Mouse (Mus musculus) liver, embryonic 18 days (tissue): ENCODE data around the gene Mxra8. TPM values are rescaled to one million over a fixed set of nuclear protein-coding genes. Genes with fewer than 3 reads are reported as not detected.

ENCODE experiments used
- polyA plus RNA-seq: library from polyadenylated mRNA; depleted of rRNA; stranded (reverse); fragments of >200 nt; gene quantifications from 2 replicates; pipeline ENCODE4 v1.2.3, GENCODE M21; 2012; rRNA removed

Gene Mxra8
- polyA plus RNA-seq: 14.4 and 15.6 TPM in 2 replicates

DNA sequence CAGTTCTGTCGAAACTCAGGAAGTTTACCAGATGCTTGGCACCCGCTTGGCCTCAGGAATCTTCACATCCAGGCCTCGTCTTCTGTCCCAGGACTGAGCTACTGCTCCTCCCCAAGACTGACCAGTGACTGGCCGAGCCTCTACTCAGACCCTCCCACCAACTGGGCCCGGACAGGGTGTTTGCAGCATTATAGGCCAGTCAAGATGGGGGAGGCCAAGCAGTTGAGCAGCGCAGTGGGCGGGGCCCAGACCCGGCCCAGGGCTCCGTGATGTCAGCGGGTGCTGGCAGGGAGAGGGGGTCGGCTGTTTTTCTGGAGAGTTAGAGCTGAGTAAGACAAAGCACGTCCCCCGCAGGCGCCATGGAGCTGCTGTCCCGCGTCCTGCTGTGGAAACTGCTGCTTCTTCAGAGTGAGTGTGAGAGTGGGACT, at the start of gene Mxra8:
Mxra8 (plus strand) TSS at position 198 of the 428 bp plus-strand sequence.

DNA sequence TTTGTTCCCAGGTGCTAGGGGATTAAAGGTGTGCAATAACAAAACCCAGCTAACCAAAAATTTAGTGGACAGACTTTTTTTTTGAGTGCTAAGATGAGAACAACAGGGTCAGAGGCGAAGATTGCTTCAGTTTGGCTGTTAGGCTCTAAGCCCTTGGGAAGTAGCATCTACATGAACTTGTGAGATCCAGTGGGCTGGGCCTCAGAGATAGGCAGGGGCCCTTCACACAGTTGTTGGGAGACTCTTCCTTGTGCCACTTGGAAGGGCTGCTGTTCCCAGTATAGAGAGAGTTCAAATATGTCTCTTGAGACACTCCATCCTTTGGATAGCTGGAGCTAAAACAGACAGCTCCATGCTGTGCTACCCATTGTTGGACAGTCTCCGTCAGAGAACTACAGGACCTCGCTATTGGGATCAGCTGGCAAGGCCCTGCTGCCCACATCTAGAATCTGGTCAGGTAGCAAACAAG, 49.4 kb upstream of the Mxra8 start, which contains the start of gene Ankrd65:
Ankrd65 (plus strand) TSS at position 419 of the 469 bp plus-strand sequence.

DNA sequence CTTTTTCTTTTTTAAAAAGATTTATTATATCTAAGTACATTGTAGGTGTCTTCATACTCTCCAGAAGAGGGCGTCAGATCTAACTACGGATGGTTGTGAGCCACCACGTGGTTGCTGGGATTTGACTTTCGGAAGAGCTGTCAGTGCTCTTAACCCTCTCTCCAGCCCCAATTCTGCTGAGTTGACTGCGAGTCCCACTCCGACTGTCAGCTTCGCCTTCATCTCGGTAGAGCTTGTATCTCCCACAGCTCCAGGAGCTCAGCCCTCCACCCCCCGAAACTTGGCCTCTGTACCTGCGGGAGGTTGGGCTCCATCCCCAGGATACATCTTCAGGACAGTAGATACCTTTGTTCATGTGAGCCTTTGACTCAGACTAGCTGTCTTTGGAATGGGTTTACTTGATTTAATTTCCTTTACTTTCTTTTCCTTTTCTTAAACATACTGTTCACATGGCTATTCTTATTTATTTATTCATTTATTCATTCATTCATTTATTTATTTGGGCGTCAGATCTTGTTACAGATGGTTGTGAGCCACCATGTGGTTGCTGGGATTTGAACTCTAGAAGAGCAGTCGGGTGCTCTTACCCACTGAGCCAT, 36.6 kb upstream of the Mxra8 start, which contains the start of gene Mrpl20:
Mrpl20 (plus strand) TSS at position 138 of the 599 bp plus-strand sequence.

DNA sequence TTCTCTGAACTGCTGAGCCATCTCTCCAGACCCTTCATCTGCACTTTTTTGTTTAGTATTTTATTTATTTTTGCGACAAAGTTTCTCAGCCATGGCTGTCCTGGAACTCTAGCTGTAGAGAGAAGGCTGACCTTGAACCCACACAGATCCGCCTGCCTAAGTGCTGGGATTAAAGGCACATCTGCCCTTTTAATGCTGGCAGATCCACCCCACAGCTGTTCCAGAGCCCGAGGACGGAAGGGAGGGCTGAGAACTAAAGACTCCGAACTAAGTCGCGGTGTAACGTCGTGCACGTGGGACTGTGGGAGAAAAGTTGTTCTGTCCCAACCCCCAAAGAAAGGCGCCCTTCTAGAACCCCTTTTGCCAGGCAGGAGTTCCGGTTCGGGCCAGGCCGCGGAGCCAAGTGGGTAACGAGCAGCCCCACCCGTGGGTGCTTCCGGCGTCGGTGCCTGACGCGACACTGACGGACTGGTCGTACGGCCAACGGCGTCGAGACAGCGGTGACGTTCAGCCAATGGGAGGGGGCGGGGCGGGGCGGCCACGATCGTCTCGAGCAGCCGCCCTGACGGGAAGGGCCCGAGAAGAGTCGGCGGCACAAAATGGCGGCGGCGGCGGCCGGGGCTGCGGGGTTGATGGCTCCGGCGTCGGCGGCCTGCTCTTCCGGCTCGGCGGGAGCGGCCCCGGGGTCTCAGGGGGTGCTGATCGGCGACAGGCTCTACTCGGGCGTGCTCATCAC, 27.4 kb upstream of the Mxra8 start, which contains the start of gene Ccnl2:
Ccnl2 (plus strand) TSS at position 561 of the 736 bp plus-strand sequence.

DNA sequence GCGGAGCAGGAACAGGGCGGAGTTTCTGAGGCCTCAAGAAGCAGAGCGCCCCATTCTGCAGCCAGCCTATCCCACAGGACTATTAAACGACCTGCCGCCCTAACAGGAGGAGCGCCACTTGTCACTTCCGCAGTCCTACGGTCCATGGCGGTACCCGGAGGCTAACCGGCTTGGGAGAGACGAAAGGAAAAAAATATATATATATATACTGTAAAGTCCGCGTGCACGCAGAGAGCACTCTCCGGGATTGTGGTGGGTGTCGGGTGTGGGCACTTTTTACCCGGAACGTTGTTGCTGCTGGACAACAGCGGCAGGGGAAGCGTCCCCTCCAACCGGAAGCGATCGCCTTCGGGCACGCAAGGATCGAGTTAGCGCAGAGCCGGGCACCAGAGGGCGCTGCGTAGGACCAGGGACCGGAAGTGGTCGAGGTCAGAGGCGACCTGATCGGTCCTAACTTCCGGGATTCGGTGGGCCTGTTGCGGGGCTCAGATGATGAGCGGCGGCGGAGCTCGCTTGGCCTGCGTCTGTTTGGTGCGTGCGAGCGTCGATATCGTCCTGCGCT, 8.2 kb upstream of the Mxra8 start, which contains the start of gene Aurkaip1:
Aurkaip1 (plus strand) TSS at position 68 of the 562 bp plus-strand sequence.

DNA sequence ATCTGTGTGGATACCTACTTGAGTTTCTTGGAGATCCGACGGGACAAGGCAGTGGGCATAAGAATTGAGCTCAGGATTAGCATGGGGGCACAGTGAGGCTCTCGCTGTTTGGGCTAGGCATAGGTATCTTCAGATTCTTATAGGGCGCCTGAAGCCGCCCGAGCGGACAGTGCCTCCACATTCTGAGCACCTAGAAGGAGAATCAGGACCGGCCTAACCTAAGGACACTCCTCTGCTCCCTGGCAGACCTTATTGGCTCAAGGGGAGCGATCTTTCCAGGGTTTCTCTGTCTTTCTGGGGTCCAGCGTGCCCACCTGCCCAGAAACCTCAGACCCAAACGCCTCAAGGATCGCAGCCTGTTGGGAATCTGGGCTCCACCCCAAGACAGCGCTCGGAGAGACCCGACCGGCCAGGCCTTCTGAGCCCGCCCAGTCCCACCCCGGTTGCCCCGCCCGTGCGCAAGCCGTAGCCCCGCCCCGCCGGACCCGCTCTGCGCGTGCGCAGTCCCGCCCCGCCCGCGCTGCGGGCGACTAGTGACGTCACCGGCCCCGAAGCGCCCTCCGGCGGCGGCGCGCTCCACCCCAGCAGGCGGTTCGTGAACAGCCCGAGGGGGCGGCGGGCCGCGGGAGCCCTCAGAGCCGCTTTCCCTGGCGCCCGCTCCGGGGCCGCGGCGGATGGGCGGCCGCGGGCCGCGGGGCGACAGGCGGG, 7.5 kb downstream of the Mxra8 start, which contains the start of gene Dvl1:
Dvl1 (plus strand) TSS at position 532 of the 708 bp plus-strand sequence.

DNA sequence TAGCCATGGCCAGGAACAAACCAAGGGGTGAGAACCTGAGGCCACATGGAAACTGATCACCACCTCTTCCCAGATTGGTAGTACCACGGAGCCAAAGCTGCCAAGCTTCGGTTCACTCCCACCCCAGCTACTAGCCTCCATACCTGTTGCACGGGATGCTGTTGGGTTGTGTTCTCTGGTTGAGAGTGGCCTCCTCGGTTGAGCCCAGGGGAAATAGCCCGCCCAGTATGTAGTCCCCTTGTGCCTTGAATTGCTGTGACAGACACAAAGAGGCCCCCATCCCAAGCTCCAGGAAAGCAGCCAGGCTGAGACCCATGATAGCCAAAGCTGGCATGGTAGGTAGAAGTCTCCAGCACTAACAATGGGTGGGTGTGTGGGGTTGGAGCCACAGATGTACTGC, 23.5 kb downstream of the Mxra8 start, which contains the start of gene Tas1r3:
Tas1r3 (minus strand) TSS at position 362 of the 400 bp plus-strand sequence.

DNA sequence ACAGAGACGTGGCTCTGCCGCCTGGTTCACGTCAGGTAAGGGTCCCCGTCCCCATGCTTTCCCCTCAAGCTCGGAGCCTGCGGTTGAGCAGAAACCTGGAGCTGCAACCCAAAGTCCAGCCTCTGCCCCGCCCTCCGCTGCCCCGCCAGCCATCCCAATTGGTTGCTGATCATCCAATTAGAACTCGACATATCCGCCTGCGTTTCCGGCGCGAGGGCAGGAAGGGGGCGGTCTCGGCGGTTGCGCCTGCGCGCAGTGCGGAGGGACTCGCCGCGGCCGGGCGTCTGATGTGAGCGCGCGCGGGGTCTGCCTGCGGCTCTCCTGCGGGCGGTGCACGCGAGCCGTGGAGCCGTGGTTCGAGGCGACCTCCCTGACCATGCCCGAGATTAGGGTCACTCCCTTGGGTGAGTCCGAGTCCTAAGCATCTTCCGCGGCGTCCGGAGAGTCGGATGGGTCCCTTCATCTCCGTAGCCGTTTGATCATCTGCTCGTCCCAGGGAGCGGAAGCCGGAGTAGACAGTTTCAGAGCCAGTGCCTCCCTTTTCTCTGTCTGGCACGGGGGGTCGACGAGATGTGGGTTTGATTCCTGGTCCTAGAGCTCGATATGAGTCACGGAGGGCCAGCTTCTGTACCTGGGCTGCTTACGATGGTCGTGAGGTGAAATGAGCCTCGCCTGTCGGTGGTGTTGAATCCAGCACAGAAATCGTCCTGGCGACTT, 30.0 kb downstream of the Mxra8 start, which contains the start of the genes Cptp and Ints11:
Cptp (minus strand) TSS at position 124 of the 717 bp plus-strand sequence.
Ints11 (plus strand) TSS at position 230 of the 717 bp plus-strand sequence.

DNA sequence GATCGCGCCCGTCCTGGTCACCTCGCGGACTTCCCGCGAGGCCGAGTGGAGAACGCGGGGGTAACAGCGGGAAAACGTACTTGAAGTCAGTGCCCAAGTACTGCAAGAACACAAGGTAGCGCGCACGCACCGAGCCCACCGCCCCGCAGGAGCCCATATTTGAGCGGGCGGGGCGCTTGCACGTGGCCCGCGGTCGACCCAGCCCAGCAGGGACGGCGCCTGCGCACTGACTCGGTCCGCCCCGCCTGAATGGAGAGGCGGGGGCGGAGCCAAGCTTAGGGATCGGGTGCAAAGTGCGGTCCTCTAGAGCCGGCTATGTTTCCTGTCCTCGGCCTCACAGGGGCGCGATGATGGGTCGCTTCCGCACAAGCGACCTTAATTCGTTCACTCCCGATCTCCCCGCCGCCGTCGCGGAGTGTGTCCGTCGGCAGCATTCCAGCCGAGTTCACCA, 52.1 kb downstream of the Mxra8 start, which contains the start of the genes Pusl1 and Acap3:
Pusl1 (minus strand) TSS at position 231 of the 451 bp plus-strand sequence.
Acap3 (plus strand) TSS at position 272 of the 451 bp plus-strand sequence.

Other genes with a start within 250 kb of the Mxra8 start
- gene Slc35e2, start 238.3 kb upstream of the Mxra8 start, polyA plus RNA-seq: 5.5 and 5.7 TPM in 2 replicates
- gene Cdk11b, start 214.8 kb upstream of the Mxra8 start, polyA plus RNA-seq: 17.0 and 20.1 TPM in 2 replicates
- gene Gm10563, start 194.3 kb upstream of the Mxra8 start, polyA plus RNA-seq: not detected in 2 replicates
- 8.9 and 9.8 TPM in 2 replicates for gene Mmp23, start 186.3 kb upstream of the Mxra8 start, polyA plus RNA-seq
- gene Mib2, start 170.5 kb upstream of the Mxra8 start, polyA plus RNA-seq: 8.4 and 10.7 TPM in 2 replicates
- 0.55 and 0.61 TPM in 2 replicates for gene Fndc10, start 145.3 kb upstream of the Mxra8 start, polyA plus RNA-seq
- 49.1 and 49.2 TPM in 2 replicates for gene Ssu72, start 134.9 kb upstream of the Mxra8 start, polyA plus RNA-seq
- gene Tmem240, start 104.9 kb upstream of the Mxra8 start, polyA plus RNA-seq: 0.16 and 0.23 TPM in 2 replicates
- gene Atad3a, start 78.6 kb upstream of the Mxra8 start, polyA plus RNA-seq: 41.4 and 52.8 TPM in 2 replicates
- 0.10 and 0.16 TPM in 2 replicates for gene Vwa1, start 65.0 kb upstream of the Mxra8 start, polyA plus RNA-seq
- 0.55 and 0.60 TPM in 2 replicates for gene Tmem88b, start 53.8 kb upstream of the Mxra8 start, polyA plus RNA-seq
- gene Ankrd65, start 49.2 kb upstream of the Mxra8 start, polyA plus RNA-seq: 0.06 and 0.08 TPM in 2 replicates
- gene Mrpl20, start 36.8 kb upstream of the Mxra8 start, polyA plus RNA-seq: 50.2 and 58.8 TPM in 2 replicates
- gene Ccnl2, start 27.2 kb upstream of the Mxra8 start, polyA plus RNA-seq: 103 and 115 TPM in 2 replicates
- gene Aurkaip1, start 8.4 kb upstream of the Mxra8 start, polyA plus RNA-seq: 67.1 and 69.6 TPM in 2 replicates
- gene Dvl1, start 7.7 kb downstream of the Mxra8 start, polyA plus RNA-seq: 25.7 and 28.6 TPM in 2 replicates
- 0.14 and 0.15 TPM in 2 replicates for gene Tas1r3, start 23.7 kb downstream of the Mxra8 start, polyA plus RNA-seq
- gene Cptp, start 29.8 kb downstream of the Mxra8 start, polyA plus RNA-seq: 5.5 and 6.5 TPM in 2 replicates
- gene Ints11, start 29.9 kb downstream of the Mxra8 start, polyA plus RNA-seq: 16.9 and 18.1 TPM in 2 replicates
- 14.0 and 16.1 TPM in 2 replicates for gene Pusl1, start 52.1 kb downstream of the Mxra8 start, polyA plus RNA-seq
- gene Acap3, start 52.1 kb downstream of the Mxra8 start, polyA plus RNA-seq: 5.1 and 6.3 TPM in 2 replicates
- gene Ube2j2, start 104.2 kb downstream of the Mxra8 start, polyA plus RNA-seq: 32.2 and 32.3 TPM in 2 replicates
- gene C1qtnf12, start 122.6 kb downstream of the Mxra8 start, polyA plus RNA-seq: 22.6 and 24.1 TPM in 2 replicates
- gene B3galt6, start 153.0 kb downstream of the Mxra8 start, polyA plus RNA-seq: 2.4 TPM in 2 replicates
- gene Sdf4, start 153.2 kb downstream of the Mxra8 start, polyA plus RNA-seq: 36.5 and 36.9 TPM in 2 replicates
- 0.71 and 1.2 TPM in 2 replicates for gene Tnfrsf4, start 174.2 kb downstream of the Mxra8 start, polyA plus RNA-seq
- 0.54 and 0.59 TPM in 2 replicates for gene Tnfrsf18, start 186.5 kb downstream of the Mxra8 start, polyA plus RNA-seq
- 0.67 and 0.83 TPM in 2 replicates for gene Ttll10, start 219.7 kb downstream of the Mxra8 start, polyA plus RNA-seq